ENCODE assay signal across 8 mouse cellular contexts in genomic region chr4:135963457-135964193, GRCm38 (mm10). TPM values are rescaled to one million over a fixed set of nuclear protein-coding genes. Genes with fewer than 3 reads are reported as not detected.
DNase-seq lines count a peak whose midpoint lies in the region; ATAC-seq and TF ChIP-seq lines count a peak whose summit lies in the region.

Gene Gale, plus strand, starts transcription at chr4:135963727.

- peak; percentile 83; the same call in 1 of the 2 replicates for TF ChIP-seq POLR2A in cortical plate, adult 2 months (IDR thresholded peaks at IDR 0.05; ENCODE audit: extremely low read depth, insufficient read depth, low read length)

- TF ChIP-seq CTCF in cortical plate, adult 2 months (IDR thresholded peaks at IDR 0.05; ENCODE audit: extremely low read depth, insufficient read depth, low read length) = no peak

- peak; percentile 73 for ATAC-seq in megakaryocyte-erythroid progenitor cell, adult 5-6 weeks (replicated peaks; ENCODE audit: low FRiP score, low TSS enrichment, poor library complexity, severe bottlenecking)

- H3K27ac ChIP-seq in cortical plate, adult 2 months (ENCODE audit: insufficient read depth, low read length) = peak within 1 kb of the TSS; percentile 78

- peak; percentile 96 for DNase-seq in adipocyte (ENCODE audit: low spot score)
- peak; percentile 79 to 88 for DNase-seq in gastrocnemius, adult 8-10 months (ENCODE audit: low spot score in 2 of 2)
- DNase-seq in hindlimb bud, embryonic 11.5 days (ENCODE audit: extremely low spot score, low read depth, low spot score) = peak; percentile 94
- DNase-seq in left cerebral cortex, postnatal 10 days (ENCODE audit: extremely low spot score in 1 of 2, low spot score in 2 of 2) = peak; percentile 92 to 97
- DNase-seq in right cerebral cortex, postnatal 25 days = peak; percentile 95
- DNase-seq in urinary bladder, postnatal 4 days (ENCODE audit: low spot score in 2 of 2) = peak; percentile 90 to 95

- peak within 1 kb of the TSS; percentile 47 for H3K4me3 ChIP-seq in cortical plate, adult 2 months (ENCODE audit: insufficient read depth, low read length)

- no peaks in the 10 kb centered on the region for H3K4me1 ChIP-seq in cortical plate, adult 2 months (ENCODE audit: control insufficient read depth, insufficient read depth, low read length)

- intact Hi-C loops in left cerebral cortex, postnatal 10 days (cut with DNase I) = no loop called here

RNA-seq across cellular contexts. Expression of gene Gale, which starts in this region (rescaled TPM):
- 35.9 and 38.9 TPM in 2 replicates for polyA plus RNA-seq in cortical plate, adult 2 months (2012; rRNA removed)
- total RNA-seq in gastrocnemius, adult 8-10 months (2022) = 1 to 10 TPM in 1 of 4 experiments, under 1 TPM in 2, not detected in 1; 0.40 to 1.3 (median 0.72) TPM
- total RNA-seq in left cerebral cortex, postnatal 10 days (2021) = 10 to 100 TPM; 28.0 to 29.7 TPM
- 13.8 and 22.1 TPM in 2 replicates for total RNA-seq in megakaryocyte-erythroid progenitor cell, adult 5-6 weeks (2014; fragmentation: Nextera tagmentation)
- total RNA-seq in megakaryocyte-erythroid progenitor cell, adult 5-6 weeks (2017) = 6.5 and 8.1 TPM in 2 replicates

Comparison
In these comparisons a context has a peak if more than half of its experiments do, and no peak if none do; other contexts are left out.
1. Peak in every context shown above with its lines: DNase-seq, ATAC-seq, H3K4me3 ChIP-seq and H3K27ac ChIP-seq.